Mouse (Mus musculus) erythroid progenitor cell, adult 5-6 weeks (primary cell): ENCODE measurements around the gene Ak5. TPM values are rescaled to one million over a fixed set of nuclear protein-coding genes. Genes with fewer than 3 reads are reported as not detected.
"Not testable (repeated sequence)": the region's sequence is repeated elsewhere in the genome, so short reads cannot be mapped to it uniquely, and the experiment has no call there.

Experiments used
- ATAC-seq: replicated peaks from 2 replicates; pipeline ENCODE4 v1.8.0; 2016; ENCODE audit warnings: moderate number of reproducible peaks, mild to moderate bottlenecking, moderate TSS enrichment, inconsistent platforms; ENCODE audit not compliant: poor library complexity, low FRiP score, severe bottlenecking
- total RNA-seq, 2 experiments: library from RNA; stranded (forward) in 1 of 2; stranded (reverse) in 1 of 2; fragments of 150-400 nt in 1 of 2; fragments of 186-747, 209-891 nt in 1 of 2; gene quantifications; 2 replicates each; pipeline versions ENCODE4 v1.2.3 to v1.2.4; 2015 to 2017; ENCODE audit warnings: low replicate concordance in 2 of 2

Gene Ak5
- total RNA-seq, 2 experiments from 2014 or later = not detected

DNA sequence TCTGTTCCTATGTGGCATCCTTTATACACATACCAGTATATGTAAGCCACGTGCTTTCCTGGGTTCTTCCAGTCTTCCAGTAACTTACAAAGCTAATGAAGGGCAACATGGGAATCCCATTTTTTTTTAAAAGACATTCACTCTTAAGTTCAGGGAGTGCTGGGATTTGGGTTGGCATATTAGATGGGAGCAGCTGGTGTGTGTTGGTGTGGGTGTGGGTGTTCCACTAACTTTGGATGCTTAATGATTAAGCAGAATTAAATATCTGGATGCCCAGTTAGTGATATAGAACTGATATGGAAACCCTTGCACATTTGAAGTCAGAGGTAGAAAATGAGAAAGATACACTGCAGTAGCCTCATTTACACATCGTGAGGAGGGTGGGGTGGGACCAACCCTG lies 16.2 kb downstream of the Ak5 start:
- no peak for ATAC-seq

GRCm38 (mm10) chr3:152644610-152645009 lies 23.6 kb downstream of the Ak5 start:
- no peak for ATAC-seq

GRCm38 (mm10) chr3:152625061-152625820 lies 42.9 kb downstream of the Ak5 start:
- no peak for ATAC-seq

- ATAC-seq = no peak
Measured at GRCm38 (mm10) chr3:152620534-152620933, 47.6 kb downstream of the Ak5 start.

DNA sequence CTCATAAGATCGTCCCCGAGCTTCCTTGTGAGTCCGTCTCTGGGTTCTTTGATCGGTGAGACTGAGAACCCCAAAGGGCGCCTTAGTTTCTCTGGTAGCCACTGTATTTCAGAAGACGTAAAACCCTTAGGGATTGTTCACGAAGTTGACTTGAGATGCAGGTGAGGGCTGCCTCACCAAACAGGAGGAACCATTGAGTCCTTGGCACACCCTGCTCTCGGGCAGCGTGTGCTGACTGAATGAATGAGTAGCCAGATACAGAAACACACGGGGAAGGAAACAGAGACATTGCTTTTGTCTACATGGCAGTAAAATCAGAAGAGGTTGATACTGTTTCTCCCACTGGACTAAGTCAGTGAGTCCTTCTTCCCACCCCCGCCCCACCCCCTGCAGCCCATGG lies 48.1 kb downstream of the Ak5 start:
- ATAC-seq = no peak

DNA sequence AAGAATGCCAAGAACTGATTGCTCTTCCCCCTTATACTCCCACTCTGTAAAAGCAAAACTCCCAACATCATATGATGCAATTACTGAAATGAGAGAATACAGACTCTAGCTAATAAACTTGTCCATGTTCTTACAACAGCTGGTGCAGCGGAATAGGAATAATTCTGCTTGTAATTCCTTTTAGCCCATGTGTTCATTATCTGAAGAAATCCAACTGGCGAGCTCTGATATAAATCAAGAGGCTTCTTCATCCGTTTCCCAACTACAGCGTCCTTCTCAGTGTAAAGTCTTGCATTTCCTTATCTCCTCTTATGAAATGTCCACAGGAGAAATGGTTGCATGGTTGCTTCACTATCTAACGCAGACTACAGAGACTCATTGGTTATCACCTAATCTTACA lies 59.1 kb downstream of the Ak5 start:
- ATAC-seq = no peak

GRCm38 (mm10) chr3:152605849-152606248 lies 62.3 kb downstream of the Ak5 start:
- ATAC-seq = no peak

DNA sequence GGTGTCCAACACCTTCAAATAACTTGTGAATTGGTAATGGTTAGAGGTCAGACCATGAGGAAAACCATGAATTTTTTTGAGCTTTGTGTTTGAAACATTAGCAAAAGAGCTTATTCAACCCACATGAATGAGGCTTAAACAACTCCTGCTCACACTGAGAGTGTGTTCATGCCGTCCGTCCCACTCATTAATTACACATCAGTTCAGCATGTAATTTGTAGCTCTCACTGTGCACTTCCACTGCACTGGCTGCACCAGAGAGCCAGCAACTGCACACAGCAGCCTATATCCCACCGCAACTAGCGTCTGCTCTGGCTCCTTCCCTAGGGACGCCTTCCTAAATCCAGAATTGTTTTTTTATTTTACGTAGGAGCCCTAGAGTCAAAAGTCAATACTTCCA lies 68.5 kb downstream of the Ak5 start:
- no peak for ATAC-seq

DNA sequence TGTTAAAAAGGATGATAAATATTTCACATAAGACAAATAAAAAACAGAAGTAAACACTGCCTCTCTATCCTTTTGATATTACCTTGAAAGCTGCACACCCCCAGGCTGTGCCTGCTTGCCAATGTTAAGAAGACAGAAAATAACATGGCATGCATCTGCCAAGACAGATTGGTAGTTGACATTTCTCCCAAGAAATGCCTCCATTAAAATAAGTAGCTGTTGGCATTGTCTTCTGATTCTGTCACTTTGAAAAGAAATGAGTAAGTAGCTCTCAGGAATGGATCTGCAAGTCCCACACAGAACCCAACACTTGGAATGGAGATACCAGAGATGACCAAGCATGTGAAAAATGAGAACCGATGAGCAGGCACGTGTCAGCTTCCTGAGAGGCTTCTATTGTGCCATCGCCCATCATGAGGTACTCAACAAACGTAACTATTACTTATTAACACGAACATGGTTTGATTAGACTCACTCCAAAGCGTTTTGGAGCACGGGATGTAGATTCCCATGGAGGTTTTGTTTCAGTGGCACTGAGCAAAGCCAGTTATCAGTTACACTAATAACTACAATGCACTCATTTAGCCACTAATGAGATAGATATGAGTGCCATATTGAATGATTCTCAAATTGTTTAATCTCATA lies 71.6 kb downstream of the Ak5 start:
- no peak for ATAC-seq

GRCm38 (mm10) chr3:152592767-152593425 lies 75.3 kb downstream of the Ak5 start:
- no peak for ATAC-seq

GRCm38 (mm10) chr3:152590491-152590890 lies 77.7 kb downstream of the Ak5 start:
- ATAC-seq = no peak

DNA sequence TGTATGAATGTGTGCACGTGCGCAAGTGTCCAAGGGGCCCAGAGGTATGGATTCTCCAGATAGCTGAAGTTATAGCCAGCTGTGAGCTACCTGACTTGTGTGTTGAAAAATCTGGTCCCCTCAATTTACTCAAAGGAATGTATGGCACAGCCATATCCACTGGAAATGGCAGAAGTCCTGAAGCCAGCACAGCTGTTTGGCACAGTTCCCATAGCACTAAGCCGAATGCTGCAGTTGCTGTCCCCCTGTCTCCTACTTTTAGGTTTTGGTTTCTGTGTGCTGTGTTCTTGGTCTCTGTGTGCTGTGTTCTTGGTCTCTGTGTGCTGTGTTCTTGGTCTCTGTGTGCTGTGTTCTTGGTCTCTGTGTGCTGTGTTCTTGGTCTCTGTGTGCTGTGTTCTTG lies 79.1 kb downstream of the Ak5 start:
- not testable (repeated sequence) for ATAC-seq

- ATAC-seq = no peak
Measured at GRCm38 (mm10) chr3:152587007-152587406, 81.2 kb downstream of the Ak5 start.

- no peak for ATAC-seq
Measured at GRCm38 (mm10) chr3:152586191-152586590, 82.0 kb downstream of the Ak5 start.

DNA sequence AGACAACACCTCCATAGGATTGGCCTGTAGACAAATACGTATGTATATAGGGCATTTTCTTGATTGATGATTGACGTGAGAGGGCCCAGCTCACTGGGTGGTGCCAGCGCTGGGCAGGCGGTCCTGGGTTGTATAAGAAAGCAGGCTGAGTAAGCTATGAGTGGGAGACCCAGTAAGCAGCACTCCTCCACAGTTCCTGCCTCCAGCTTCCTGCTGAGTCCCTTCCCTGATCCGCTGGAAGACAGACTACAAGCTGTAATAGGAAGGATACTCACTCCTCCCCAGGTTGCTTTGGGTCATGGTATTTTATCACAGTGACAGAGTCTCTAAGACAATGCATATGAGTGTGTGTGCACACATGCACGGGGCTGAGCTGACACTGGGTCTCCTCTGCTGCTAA lies 82.6 kb downstream of the Ak5 start:
- no peak for ATAC-seq

- no peak for ATAC-seq
Measured at GRCm38 (mm10) chr3:152583033-152583432, 85.1 kb downstream of the Ak5 start.

DNA sequence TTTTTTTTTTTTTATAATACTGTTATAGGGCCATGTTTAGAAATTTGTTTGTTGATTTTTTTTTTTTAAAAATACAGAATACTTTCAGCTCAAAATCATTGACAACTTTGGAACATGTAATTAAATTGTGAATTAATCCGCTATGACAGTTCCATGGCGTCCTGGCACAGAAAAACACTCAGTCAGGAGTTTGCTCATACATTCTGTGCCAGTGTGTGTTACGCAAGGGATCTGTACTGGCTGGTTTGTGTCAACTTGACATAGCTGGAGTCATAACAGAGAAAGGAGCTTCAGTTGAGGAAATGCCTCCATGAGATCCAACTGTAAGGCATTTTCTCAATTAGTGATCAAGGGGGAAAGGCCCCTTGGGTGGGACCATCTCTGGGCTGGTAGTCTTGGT lies 86.3 kb downstream of the Ak5 start:
- not testable (repeated sequence) for ATAC-seq

DNA sequence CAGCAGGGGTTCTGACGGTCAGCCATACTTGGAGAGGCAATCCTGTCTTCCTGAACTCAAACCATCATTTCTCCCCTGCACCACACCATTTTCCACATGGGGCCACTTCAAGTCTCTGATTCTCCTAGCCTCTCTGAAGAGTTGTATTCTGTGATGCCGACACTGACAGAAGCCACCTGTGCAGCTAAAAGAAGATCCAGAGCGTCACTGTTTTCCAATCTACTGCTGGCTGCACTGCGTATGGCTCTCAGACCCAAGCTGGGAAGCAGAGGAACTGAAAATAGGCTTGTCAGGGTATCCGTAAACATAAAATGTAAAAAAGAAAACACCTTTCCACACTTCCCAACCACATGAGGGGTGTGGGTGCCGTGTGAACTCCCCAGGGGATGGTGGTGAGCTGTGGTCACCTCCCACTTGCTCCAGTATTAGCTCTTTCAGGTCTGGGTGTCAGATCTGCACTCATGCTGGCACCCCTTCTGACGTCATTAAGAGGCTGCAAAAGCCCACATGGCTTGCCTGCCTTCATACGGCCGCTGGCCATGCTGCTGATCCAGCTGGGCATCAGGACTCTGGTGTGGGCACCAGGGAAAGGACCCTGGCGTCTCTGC lies 88.1 kb downstream of the Ak5 start:
- no peak for ATAC-seq

DNA sequence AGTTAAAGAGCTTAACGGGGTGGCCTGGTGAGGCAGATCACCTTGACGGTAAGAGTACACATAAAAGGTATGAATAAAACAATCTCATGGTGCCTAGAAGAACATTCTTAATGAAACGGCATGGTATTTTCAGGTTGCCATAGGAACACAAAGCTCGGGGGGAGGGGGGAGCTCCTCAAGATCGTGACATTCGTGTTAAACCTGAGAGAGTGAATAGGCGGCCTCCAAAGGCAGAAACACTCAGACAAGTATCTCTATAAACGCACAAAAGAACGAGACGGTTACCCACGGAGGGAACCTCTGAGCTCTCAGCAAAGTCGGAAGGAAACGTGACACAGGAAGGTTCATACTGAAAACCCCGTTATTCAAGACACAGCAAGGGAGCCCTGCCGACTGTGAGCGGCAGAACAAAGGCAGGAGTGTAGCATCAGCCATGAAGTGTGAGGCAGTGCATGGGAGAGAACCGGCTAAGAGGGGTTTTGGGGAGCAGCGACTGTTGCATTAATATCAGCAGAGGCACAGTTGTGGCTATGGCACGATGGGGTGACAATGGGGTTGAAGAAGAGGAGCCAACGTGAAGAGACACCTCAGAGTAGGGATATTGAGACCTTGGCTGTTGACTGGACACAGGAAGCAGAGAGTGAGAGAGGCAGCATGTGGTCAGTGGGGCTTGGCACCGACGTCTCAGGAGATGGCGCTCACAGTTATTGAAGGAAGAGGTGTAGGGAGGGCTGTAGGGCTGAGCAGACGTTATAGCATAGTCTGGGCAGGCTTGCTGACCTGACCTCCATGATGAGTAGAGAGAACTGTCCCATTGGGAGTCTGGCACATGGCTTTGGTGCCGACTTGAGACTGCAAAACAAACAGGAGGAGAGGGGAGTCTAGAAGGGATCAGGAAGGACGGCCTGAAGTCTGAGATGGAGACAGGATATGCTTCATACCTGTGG lies 89.6 kb downstream of the Ak5 start:
- no peak for ATAC-seq

DNA sequence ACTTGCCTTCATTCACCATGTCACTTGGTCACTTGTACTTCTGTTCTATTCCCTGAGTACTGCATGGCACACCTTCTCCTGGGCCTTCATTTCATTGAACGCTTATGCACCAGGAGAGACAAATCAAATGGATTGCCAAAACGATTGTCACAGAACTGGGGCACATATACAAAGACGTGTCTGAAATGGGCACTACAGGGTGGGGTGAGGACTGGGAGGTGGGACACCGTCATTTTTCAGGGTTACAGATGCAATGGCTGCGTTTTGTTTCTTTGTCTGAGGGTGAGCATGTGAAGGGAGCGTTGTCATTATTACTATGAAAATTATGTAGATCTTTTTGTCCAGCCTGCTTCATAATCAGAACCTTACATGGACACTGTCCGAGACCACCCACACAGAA lies 90.4 kb downstream of the Ak5 start:
- ATAC-seq = no peak
